Mouse (Mus musculus): ENCODE results near the gene Tnfaip3.

Tnfaip3 gene

DNA sequence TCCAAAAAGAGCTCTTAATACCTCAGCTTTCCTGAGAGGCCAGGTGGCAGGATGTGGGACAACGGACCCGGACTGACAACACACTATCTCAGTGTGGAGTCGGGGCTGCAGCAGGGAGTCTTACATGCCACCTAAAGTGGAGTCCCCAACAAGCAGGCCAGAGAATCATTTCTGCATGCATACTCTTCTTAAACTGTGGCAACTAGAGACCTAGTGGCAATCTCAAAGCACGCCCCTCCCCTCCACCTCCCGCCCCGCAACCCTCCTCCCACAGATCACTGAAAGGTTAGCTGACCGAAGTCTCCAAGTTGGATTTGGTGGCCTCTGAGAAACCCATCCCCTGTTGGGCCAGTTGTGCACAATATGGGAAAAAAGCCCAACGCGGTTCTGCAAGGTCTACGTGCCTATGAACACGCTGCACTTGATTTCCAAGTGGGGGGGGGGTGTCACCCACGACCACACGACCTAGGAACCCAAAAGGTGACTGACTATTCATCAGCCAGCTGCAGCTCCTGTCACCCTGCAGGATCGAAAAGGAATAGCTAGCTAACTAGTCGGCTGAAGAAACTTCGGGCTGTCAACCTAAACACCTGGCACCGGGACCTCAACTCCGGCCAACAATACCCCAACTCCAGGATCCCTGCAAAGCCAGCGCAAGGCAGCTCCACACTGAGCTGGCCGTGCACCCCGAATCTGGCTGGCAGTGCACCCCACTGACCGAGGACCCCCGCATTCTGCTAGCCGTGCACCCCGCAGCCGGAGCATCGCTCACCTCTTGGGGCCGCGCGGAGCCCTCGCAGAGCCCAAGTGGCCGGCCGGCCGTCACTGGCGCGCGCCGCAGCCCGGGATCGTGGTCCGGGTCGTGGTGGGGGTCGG is 838 bp downstream of the Tnfaip3 start:
- DNase-seq (ENCODE audit: low spot score), result no peak

DNA sequence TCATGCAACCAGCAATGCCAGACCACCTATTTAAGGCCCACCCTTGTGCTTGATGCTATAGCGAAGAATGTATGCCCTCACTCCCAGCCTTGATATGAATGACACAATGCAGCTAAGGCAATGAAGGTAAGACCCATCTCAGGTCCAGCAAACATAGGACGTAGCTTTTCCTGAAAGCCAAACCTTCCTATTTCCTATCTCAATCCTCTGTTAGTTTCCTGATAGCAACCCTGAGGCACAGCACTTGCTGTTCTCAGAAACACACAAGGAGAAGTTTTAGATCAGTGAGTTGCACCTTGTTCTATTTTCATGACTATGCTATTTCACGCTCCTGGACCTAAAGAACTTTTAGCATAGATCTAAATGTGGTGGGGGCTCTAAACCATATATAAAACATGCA is 2.1 kb downstream of the Tnfaip3 start:
- no peak for DNase-seq (ENCODE audit: low spot score)

DNA sequence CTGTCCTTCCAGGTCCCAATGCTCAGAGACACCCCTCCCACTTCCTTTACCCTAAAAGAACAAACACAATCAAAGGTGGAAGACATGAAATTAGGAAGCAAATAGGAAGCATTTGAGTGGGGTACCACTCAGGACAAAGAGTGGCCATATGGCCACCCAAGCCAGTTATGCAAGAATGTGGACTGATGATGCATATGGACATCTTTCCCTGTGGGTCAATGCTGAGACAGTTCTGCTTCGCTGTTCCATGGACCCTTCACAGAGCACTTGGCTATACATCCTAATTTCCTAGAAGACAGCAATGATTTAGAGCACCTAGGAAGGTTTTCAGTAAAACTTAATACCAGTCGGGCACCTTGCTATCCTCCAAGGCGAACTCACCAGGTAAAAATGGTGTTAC is 2.8 kb downstream of the Tnfaip3 start:
- no peak for DNase-seq (ENCODE audit: low spot score)

DNA sequence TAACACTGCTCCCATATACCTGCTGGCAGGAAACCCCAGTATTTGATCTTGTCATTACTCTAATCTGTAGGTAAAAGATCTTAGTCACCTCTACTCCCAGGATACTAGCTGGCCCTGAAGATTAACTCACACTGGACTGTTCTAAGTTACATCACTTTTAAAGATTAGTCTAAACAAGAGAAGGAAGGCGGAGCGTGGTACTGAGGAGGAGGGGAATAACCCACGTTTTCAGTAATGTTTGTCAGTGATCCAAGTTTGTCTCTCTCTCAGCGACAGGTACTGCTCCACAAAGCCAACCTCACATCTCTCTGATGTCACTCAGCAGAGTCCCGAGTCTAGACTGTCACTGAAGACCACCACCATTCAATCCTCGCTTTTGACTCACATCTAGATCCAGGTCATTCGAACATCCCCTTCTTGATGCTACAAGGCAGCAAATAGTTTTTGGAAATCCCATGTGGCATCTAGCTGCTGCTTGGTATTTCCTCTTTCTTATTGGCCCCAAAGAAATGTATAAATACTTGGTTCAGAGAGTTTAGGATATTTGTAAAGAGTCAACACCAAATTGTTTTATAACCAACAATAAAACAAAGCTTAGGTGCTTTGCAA is 3.5 kb downstream of the Tnfaip3 start:
- DNase-seq (ENCODE audit: low spot score), result no peak

DNA sequence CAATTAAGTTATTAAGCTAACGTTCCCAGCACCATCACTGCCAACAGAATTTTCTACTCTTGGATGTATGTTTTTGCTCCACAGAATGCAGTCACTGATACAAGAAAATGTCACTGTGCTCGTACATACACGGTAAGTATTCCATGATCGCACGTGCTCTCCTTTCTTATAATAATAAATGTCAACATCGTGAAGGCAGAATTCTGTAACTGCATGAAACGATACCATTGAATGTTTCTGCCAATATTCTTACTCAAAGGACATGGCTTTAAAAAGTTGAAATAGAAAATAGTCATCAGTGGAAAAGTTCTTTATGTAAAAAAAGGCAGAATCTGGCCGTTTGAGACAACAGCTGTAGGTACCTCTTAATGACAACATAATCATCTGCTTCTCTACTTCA is 5.0 kb downstream of the Tnfaip3 start:
- DNase-seq (ENCODE audit: low spot score), result no peak

DNA sequence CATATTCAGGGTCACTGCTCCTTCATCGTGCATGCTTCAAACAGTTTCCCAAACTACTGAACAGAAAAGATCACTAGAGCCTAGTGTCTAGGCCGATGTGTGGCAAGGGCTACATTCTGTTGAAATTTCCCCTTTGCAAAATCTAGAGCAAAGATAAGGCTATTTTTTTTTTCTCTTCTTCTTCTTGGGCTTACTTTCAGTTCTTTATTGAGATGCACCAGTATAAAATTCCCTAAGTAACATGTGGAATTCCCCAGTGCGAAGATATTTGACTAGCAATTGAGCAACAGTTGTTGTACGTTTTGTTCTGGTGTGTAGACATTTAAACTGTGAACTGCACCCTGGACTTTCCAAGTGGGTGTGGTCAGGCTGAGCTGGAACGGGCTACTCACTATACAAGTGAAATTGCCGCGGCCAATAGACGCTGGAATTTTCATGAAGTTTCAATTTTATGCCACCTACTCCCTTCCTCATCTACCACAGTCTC is 6.2 kb downstream of the Tnfaip3 start:
- DNase-seq (ENCODE audit: low spot score), result no peak

DNA sequence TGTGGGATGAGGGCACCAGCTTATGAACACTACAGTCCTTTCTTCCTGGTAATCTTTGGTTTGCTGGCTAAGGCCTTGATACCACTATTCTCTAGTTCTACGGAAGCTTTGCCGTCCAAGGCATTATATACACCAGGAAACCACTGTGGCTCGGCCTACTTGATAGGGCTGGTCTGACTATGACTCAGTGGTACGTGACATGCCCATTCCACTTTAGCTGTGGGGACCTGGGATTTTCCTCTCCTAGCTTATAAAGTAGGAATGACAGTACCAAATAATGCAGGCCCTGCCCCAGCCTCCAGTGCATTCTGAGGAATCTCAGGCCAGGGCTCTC is 6.9 kb downstream of the Tnfaip3 start:
- no peak for DNase-seq (ENCODE audit: low spot score)

DNA sequence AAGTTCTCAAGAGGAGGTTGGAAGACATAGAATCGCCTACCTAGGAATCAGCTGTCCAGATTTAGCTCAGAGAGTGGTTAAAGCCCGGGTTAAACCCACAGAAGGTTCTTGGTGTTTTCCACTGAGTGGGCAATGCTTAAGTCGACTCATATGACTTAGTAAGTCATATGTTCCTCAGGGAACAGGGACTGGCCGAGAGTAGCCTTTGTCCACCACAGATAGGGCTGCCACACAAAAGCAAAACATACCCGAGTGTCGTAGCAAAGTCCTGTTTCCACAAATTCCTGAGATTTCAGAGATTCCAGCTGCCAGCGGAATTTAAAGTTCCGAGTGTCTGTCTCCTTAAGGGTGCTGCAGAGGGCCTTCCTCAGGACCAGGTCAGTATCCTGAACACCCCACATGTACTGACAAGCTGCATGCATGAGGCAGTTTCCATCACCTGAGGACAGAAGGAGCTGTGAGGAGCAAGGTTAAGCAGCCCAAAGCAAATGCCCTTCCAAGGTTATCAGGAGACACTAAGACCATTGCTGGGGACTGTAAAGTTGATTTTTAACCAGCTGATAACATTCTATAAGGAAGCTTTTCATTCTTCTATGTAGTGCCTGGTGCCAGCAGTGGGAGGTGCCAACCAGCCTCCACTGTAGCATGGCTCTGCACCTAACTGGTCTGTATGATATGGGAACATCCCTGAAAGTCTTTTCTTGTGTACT is 7.4 kb downstream of the Tnfaip3 start:
- no peak for DNase-seq (ENCODE audit: low spot score)

DNA sequence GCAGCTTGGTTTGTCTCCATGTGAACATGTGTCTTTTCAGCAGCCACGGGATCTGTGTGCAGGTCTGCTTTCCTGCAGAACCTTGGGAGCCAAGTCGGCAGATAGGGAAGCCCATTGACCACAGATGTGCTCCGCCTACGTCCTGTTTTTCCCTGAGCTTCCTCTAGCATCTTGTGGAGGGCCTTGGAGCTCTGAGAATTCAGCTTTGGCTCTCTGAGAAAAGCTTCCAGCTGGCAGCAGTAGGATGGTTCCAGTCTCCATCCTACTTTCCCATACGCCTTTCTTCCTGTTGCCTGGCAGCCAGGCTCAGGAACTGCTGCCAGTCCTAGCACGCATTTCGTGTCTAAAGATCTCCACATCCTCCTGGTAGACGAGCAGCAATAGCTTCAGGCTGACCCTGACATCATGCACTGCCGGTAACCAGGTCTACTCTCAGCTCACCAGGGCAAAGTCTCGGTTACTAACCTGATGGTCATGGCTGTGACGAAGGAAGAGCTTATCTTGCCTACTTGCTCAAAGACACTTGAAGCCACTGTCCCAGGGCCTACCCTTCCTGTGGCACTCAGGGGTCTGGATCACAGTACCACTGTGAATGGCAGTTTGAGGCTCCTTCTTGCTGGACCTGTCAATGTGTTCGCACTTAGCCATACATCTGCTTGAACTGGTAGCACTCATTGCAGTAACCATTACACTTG is 13.2 kb downstream of the Tnfaip3 start:
- no peak for DNase-seq (ENCODE audit: low spot score)

DNA sequence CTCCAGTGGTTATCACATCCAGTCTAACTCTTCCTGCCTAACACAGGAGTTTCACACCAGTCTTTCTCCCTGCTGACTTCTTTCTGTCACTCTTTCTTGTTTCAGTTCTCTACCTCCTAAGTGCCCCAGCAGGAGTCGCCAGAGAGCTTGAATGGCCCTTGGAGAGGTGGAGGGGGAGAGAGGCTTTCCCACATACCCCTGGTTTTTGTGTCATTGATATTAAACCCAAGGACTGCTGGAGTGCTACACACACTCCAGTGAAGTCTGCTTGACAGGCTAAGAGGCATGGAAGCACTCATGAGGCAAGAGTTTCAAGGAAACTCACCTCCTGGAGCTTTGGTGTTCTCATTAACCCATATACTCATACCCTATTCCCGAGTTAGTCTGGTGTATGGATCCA is 16.0 kb downstream of the Tnfaip3 start:
- no peak for DNase-seq (ENCODE audit: low spot score)

DNA sequence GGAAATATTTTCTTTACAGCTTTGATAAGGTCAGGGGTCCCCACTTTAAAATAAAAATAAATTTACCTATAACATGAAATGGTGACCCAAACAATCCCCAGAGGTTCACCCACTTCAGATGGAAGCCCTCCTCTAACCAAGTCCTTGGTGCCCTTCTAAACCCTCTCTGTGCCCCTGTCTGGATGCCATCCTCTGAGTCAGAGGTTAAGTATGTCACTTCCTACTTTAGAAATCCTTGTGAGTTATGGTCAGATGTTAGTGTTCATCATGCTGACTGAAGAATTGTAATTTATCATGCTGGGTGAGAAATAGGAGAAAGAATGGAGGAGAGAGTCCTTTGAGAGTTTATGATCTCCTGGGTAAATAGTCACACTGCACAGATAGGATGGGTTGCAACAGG is 19.1 kb downstream of the Tnfaip3 start:
- no peak for DNase-seq (ENCODE audit: low spot score)

DNA sequence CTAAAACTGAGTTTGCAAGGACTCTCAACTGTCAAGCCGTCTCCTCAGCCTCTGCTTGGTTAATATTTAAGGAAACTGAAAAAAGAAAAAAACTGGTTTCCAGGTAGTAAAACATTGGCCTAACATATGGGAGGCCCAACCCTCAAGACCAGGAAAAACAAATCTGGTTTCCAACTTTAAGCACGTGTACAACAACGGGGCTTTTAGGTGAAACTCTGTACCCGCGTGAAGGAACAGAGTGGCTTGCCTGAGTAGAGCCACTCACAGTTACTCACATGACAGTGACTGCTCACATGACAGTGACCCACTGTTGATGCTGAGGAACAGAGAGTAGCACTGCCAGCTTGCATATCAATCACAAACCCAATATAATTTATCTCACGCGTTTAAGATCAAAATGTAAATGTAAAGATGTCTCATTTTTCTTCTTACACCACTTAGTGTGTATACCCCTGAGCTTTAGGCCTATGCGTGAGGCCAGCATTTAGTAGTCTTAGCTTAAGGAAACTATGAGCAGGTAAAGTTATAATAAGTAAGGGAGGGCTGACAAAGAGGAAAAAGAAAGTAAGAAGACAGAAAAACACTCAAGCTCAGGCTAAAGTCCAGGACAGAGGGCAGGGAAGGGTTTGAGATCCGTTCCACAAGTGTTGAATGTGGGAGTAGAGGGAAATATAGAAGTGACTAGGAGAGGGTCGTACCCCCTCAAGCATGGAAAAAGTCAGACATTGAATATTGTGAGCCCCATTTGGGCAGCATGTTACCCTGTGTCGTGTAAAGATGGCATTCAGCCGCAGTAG is 19.8 kb downstream of the Tnfaip3 start:
- DNase-seq (ENCODE audit: low spot score), result no peak

DNA sequence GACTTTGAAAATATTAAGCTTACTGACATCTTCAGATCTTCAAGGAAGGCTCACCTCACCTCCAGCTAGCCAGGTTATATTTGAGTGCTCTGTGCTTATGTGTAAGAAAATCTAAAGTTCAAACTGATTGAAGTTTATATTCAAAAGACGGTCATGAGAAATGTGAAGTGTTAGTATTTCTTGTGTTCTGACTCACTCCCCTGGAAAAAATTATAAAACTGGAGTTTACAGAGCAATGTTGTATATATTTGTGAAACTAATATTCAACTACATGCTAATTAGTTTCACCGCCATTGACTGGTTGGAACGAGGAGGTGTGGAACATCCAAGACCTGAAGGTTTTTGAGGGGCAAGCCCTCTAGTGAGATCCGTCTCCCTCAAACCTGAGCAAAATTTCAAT is 22.5 kb downstream of the Tnfaip3 start:
- DNase-seq (ENCODE audit: low spot score), result no peak

DNA sequence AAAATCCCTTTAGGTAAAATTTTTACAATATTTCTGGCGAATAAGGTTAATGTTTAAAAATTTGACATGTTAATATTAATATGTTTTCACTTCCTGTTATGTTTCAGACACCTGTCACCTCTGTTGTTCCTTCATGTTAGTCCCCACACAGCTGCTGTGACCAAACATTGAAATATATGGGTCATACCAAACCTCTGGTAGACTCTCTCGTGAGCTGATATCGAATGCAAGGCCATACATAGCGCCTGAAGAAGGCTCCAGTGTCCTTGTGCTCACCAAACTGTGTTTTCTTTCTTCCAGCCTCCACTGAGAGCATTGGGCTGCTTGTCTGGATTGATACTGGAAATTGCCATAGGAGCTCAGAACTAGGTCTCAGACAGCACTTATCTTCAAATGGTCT is 24.4 kb downstream of the Tnfaip3 start:
- DNase-seq (ENCODE audit: low spot score), result no peak

DNA sequence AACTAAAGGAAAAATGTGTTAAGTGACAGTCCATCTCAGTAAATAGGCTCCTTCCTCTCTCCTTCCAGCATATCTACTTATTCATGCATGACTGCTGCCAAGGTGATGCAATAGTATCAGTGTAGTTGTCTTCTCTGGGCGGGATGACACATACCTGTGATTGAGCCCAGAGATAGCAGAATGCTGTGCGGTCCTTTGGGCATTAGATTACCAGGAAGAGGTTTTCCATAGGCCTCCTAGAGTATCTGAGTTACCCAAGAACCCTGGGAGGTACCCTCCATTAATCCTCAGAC is 27.6 kb downstream of the Tnfaip3 start:
- DNase-seq (ENCODE audit: low spot score), result no peak

DNA sequence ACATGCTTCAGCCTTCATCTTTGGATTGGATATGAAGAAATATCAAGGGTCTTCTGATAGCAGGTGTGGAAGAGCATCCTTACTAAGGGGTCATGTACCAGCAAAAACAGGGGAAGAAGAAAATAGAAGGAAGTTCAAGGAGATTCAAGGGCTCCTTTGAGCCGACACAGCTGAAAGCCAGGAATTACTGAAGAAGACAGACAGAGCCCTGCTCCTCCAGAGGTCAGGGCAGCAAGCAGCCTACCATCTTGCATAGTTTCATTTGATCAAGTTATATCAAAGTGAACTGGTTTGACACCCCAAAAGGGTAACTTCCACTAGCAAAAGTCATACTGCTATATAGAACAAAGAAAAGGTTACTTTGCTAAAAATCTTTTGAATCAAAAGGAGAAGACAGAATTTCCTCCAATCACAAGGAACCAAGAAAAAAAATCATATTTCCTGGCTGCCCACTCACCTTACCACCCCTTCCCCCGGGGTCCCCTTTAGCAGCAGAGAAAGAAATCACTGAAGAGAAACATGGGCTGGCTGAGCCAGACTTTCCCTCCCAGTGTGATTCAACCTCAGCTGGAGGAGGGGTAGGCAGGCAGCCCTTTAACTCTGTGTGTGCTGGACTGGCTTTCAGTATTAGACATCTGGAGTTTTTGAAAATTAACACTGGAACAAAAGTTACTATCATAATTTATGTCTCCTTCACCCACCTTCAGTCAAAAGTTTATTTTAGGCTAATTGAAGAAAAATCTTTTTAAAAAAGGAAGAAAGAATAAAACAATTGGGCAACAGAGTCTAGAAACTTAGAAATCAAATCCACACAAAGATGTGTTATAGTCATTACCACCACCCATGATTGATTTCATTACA is 28.2 kb downstream of the Tnfaip3 start:
- DNase-seq (ENCODE audit: low spot score), result no peak

DNA sequence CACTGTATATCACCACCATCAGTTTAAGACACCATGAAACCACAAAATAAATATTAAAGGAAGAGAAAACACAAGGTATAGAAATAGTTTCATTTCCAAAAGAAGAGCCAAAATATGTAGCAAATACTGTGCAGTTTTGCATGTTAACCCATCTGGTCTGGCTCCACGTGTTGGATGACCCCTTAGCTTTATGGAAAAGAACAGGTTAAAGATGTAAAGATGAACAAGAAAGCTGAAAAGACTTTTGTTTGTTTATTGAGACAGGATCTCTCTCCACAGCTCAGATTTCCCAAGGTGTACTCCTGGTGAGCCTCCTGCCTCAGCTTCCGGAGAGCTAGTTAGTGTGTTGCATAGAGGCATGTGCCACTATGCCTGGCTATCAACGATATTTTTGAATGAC is 29.9 kb downstream of the Tnfaip3 start:
- no peak for DNase-seq (ENCODE audit: low spot score)

DNA sequence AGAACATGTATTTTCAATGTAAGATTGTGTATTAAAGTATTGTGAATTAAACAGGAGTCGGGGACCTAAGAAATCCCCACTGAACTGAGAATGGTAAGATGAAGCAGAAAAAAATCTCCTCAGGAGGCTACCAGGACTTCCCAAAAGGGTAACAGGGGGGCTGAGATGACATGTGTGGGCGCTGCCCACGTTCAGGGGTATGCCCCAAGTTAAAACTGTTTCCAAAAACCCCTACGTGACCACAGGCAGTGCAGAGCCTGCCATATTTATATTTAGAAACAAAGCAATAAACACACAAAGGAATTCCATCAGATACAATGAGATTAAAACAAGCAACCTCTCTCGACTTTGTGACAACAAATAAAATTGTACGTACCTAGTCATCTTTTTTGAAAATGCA is 31.9 kb downstream of the Tnfaip3 start:
- no peak for DNase-seq (ENCODE audit: low spot score)

DNA sequence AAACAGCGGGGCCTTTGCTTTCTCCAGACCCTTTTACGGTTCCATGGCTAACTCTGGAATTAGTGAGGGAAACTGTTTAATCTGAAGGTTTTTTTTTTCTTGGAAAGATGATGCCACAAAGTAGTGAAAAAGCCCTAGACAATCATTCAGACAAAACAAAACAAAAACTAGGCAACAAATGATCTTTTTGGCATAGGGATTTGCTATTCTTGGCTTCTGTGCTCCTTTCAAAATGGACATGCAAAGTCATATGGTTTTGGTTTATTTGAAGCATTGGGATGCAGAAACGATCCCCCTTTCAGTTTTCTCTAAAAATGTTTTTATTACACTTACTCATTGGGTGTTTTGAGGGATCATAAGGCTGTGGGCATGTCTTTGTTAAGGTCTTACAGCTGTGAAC is 41.0 kb downstream of the Tnfaip3 start:
- no peak for DNase-seq (ENCODE audit: low spot score)

DNA sequence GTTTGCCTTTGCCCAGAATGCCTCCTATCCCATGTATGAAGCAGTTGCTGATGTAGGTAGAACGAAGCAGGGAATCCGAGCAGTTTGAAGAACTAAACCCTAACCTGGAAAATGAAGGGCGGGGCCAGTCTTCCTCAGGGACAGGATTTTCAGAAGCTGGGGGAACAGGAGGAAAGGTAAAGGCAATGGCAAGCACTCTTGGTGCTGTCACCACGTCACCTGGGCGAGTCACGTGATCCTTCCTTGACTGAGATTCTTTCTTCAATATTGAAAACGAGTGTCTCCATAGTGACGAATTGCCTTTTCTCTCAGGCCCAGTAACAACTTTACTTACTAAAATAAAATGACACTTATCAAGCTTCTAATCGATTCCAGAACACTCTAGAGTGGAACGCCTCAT is 48.6 kb downstream of the Tnfaip3 start:
- no peak for DNase-seq (ENCODE audit: low spot score)

DNA sequence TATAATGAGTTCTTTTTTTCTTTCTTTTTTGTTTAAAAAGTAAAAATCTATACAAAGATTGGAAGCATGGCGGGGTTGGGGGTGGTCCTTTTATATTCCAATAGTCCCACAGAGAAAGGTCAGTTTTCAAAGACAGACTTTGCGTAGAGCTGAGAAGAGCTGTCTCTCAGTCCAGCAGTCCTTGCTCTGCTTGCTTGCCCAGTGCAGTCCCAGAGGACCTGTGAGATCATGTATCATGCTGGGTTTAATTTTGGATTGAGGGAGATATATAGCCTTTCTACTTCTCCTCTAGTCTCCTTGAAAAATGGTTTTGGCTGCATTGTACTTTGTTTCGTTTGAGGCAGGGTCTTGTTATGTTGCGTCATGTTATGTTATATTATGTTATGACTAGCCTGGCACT is 49.9 kb downstream of the Tnfaip3 start:
- no peak for DNase-seq (ENCODE audit: low spot score)
